ENCODE assay signal across 11 mouse cellular contexts in genomic region chr4:53832321-53832720, GRCm38 (mm10). TPM values are rescaled to one million over a fixed set of nuclear protein-coding genes. Genes with fewer than 3 reads are reported as not detected.
A peak's percentile ranks its signal among the peaks of the same experiment; 100 is the strongest.
DNase-seq lines count a peak whose midpoint lies in the region; ATAC-seq and TF ChIP-seq lines count a peak whose summit lies in the region.
"Had no signal": no experiment of that assay in that cellular context is flagged by ENCODE, and none has a peak within 500 bp of the region (broad histone marks: within the 10 kb centered on the region; RNA-seq: fewer than 3 reads in every experiment).

No protein-coding gene starts in this region.

- WGBS in intestine, embryonic 15.5 days: 58% methylated on average over 3 of the region's 3 CpGs
- 68% methylated on average over 3 of the region's 3 CpGs for WGBS in intestine, postnatal 0 days
- 15% methylated on average over 3 of the region's 3 CpGs for WGBS in heart, embryonic 11.5 days (ENCODE audit: insufficient replicate concordance)
- 25% methylated on average over 3 of the region's 3 CpGs for WGBS in lung, embryonic 14.5 days

- no peak for TF ChIP-seq POLR2A in CH12.LX (IDR thresholded peaks at IDR 0.05; ENCODE audit: low read depth, low read length)

- ATAC-seq in intestine, embryonic 15.5 days: peak; percentile 47; the same call in 1 of the 2 replicates
- ATAC-seq in intestine, postnatal 0 days: no peak
- ATAC-seq in heart, embryonic 11.5 days (replicated peaks; ENCODE audit: insufficient number of reproducible peaks, low FRiP score, low TSS enrichment): 0 out of 2 replicates have a peak, but pooled peaks have one; percentile 46
- peak; percentile 88 for ATAC-seq in lung, embryonic 14.5 days (ENCODE audit: insufficient read depth)

- in situ Hi-C loops in CH12.LX (cut with MboI; ENCODE audit: low pct_ligation_motif_present, low pct_unique_long_range_greater_than_20kb, low sequenced_read_pairs): loop anchor here (10.0 to 25.0 kb wide), 2 partner anchors 88 to 245 kb away; no protein-coding TSS in a partner anchor

- no peak for TF ChIP-seq CTCF in intestine, postnatal 0 days (IDR thresholded peaks at IDR 0.05; ENCODE audit: low read depth)
- TF ChIP-seq CTCF in CH12.LX (conservative IDR thresholded peaks at IDR 0.05 in 1 of 2, IDR thresholded peaks at IDR 0.05 in 1 of 2; ENCODE audit: low read depth in 2 of 2, low read length in 2 of 2): no peak
- no peak for TF ChIP-seq CTCF in lung, embryonic 14.5 days (IDR thresholded peaks at IDR 0.05; ENCODE audit: low read depth)

- TF ChIP-seq RAD21 in CH12.LX (IDR thresholded peaks at IDR 0.05; ENCODE audit: low read depth, low read length): no peak

- H3K4me1 ChIP-seq in intestine, embryonic 15.5 days (replicated peaks): no peaks in the 10 kb centered on the region
- 0 out of 2 replicates have a peak, but pooled peaks cover 4% of the 10 kb centered on the region for H3K4me1 ChIP-seq in intestine, postnatal 0 days (replicated peaks; ENCODE audit: control insufficient read depth, insufficient read depth, low read length)
- peaks cover 0 to 31% of the 10 kb centered on the region in 2 experiments; a peak in 3 of 4 replicates for H3K4me1 ChIP-seq in CH12.LX (ENCODE audit: control insufficient read depth in 1 of 2, insufficient read depth in 2 of 2)
- peaks cover 16% of the 10 kb centered on the region for H3K4me1 ChIP-seq in heart, embryonic 11.5 days (ENCODE audit: control insufficient read depth, insufficient read depth, low read length)
- no peaks in the 10 kb centered on the region for H3K4me1 ChIP-seq in lung, embryonic 14.5 days (ENCODE audit: insufficient read depth)
- H3K4me1 ChIP-seq: embryonic facial prominence, embryonic 15.5 days had no signal

- no peak for TF ChIP-seq EP300 in CH12.LX (IDR thresholded peaks at IDR 0.05; ENCODE audit: low read length)

- no peaks in the 10 kb centered on the region for H3K27me3 ChIP-seq in intestine, embryonic 15.5 days (replicated peaks)
- H3K27me3 ChIP-seq in intestine, postnatal 0 days (replicated peaks; ENCODE audit: control insufficient read depth, insufficient read depth, low read length): no peaks in the 10 kb centered on the region
- H3K27me3 ChIP-seq in CH12.LX (replicated peaks): no peaks in the 10 kb centered on the region
- no peaks in the 10 kb centered on the region for H3K27me3 ChIP-seq in heart, embryonic 11.5 days (ENCODE audit: control insufficient read depth, insufficient read depth, low read length)
- H3K27me3 ChIP-seq in lung, embryonic 14.5 days (ENCODE audit: insufficient read depth, low read length): no peaks in the 10 kb centered on the region
- H3K27me3 ChIP-seq: embryonic facial prominence, embryonic 15.5 days had no signal

- no peak overlapping the region for H3K9ac ChIP-seq in intestine, embryonic 15.5 days
- no peak overlapping the region for H3K9ac ChIP-seq in intestine, postnatal 0 days (ENCODE audit: low read depth, low read length)
- no peak overlapping the region for H3K9ac ChIP-seq in CH12.LX (ENCODE audit: insufficient read depth, low read depth)
- H3K9ac ChIP-seq in heart, embryonic 11.5 days (ENCODE audit: low read depth, low read length): no peak overlapping the region
- H3K9ac ChIP-seq in lung, embryonic 14.5 days: no peak overlapping the region
- H3K9ac ChIP-seq: embryonic facial prominence, embryonic 15.5 days had no signal

- no peaks in the 10 kb centered on the region for H3K9me3 ChIP-seq in intestine, embryonic 15.5 days
- no peaks in the 10 kb centered on the region for H3K9me3 ChIP-seq in intestine, postnatal 0 days (ENCODE audit: control insufficient read depth)
- no peaks in the 10 kb centered on the region for H3K9me3 ChIP-seq in CH12.LX (replicated peaks; ENCODE audit: low read length)
- H3K9me3 ChIP-seq in heart, embryonic 11.5 days (replicated peaks; ENCODE audit: control insufficient read depth, low read length): no peaks in the 10 kb centered on the region
- no peaks in the 10 kb centered on the region for H3K9me3 ChIP-seq in lung, embryonic 14.5 days (ENCODE audit: low read depth, low read length)
- H3K9me3 ChIP-seq: embryonic facial prominence, embryonic 15.5 days had no signal

- H3K4me3 ChIP-seq in intestine, embryonic 15.5 days (replicated peaks): no peak overlapping the region
- H3K4me3 ChIP-seq in intestine, postnatal 0 days (ENCODE audit: low read depth, low read length): no peak overlapping the region
- H3K4me3 ChIP-seq in CH12.LX (replicated peaks in 1 of 3; ENCODE audit: low read depth in 2 of 3, low read length in 2 of 3, poor library complexity in 1 of 3): no peak overlapping the region
- H3K4me3 ChIP-seq in heart, embryonic 11.5 days (ENCODE audit: low read depth, low read length): no peak overlapping the region
- no peak overlapping the region for H3K4me3 ChIP-seq in lung, embryonic 14.5 days (ENCODE audit: low read depth, low read length)
- H3K4me3 ChIP-seq: embryonic facial prominence, embryonic 15.5 days had no signal

- dilution Hi-C loops in CH12.LX (cut with MboI; ENCODE audit: extremely low pct_ligation_motif_present, extremely low pct_unique_long_range_greater_than_20kb, low sequenced_read_pairs): no loop called here

- no peak overlapping the region for H3K4me2 ChIP-seq in intestine, embryonic 15.5 days (replicated peaks)
- H3K4me2 ChIP-seq in intestine, postnatal 0 days (replicated peaks; ENCODE audit: low read depth): no peak overlapping the region
- no peak overlapping the region for H3K4me2 ChIP-seq in CH12.LX (ENCODE audit: insufficient read depth, low read depth, poor library complexity, severe bottlenecking)
- H3K4me2 ChIP-seq in heart, embryonic 11.5 days: no peak overlapping the region
- H3K4me2 ChIP-seq in lung, embryonic 14.5 days: no peak overlapping the region
- H3K4me2 ChIP-seq: embryonic facial prominence, embryonic 15.5 days had no signal

- DNase-seq in CH12.LX (ENCODE audit: extremely low read depth): peak; percentile 37
- peak; percentile 77 for DNase-seq in lung, embryonic 14.5 days
- no peak for DNase-seq in right cerebral cortex, postnatal 36 days (ENCODE audit: low spot score in 2 of 2)
- no peak for DNase-seq in left cerebral cortex, adult 9 months (ENCODE audit: low spot score in 2 of 2)
- DNase-seq in left cerebral cortex, postnatal 10 days (ENCODE audit: extremely low spot score in 1 of 2, low spot score in 2 of 2): no peak
- DNase-seq: adrenal gland, postnatal 25 days; thymus, adult 2 months had no signal

- intact Hi-C loops in left cerebral cortex, postnatal 10 days (cut with DNase I): no loop called here

- no peaks in the 10 kb centered on the region for H3K36me3 ChIP-seq in intestine, embryonic 15.5 days
- no peaks in the 10 kb centered on the region for H3K36me3 ChIP-seq in intestine, postnatal 0 days (ENCODE audit: control insufficient read depth, insufficient read depth)
- peaks cover 0 to 13% of the 10 kb centered on the region in 2 experiments for H3K36me3 ChIP-seq in CH12.LX (replicated peaks in 1 of 2; ENCODE audit: control insufficient read depth in 1 of 2, insufficient read depth in 1 of 2, low read length in 1 of 2)
- no peaks in the 10 kb centered on the region for H3K36me3 ChIP-seq in heart, embryonic 11.5 days (ENCODE audit: control insufficient read depth, insufficient read depth, low read length)
- H3K36me3 ChIP-seq in lung, embryonic 14.5 days (ENCODE audit: insufficient read depth): no peaks in the 10 kb centered on the region
- H3K36me3 ChIP-seq: embryonic facial prominence, embryonic 15.5 days had no signal

- no peaks in the 10 kb centered on the region for H3K79me2 ChIP-seq in CH12.LX (replicated peaks; ENCODE audit: control insufficient read depth, extremely low read depth, insufficient read depth, poor library complexity, severe bottlenecking)

- H3K27ac ChIP-seq in intestine, embryonic 15.5 days: no peak overlapping the region
- no peak overlapping the region for H3K27ac ChIP-seq in intestine, postnatal 0 days (ENCODE audit: low read depth, low read length)
- no peak overlapping the region for H3K27ac ChIP-seq in CH12.LX (ENCODE audit: insufficient read depth, low read depth)
- no peak overlapping the region for H3K27ac ChIP-seq in heart, embryonic 11.5 days (ENCODE audit: low read depth, low read length)
- H3K27ac ChIP-seq in lung, embryonic 14.5 days (ENCODE audit: low read depth): no peak overlapping the region
- H3K27ac ChIP-seq: embryonic facial prominence, embryonic 15.5 days had no signal

TF ChIP-seq in CH12.LX, 34 proteins besides CTCF, POLR2A, EP300 and RAD21 (continues in another document):
- TF ChIP-seq ETS1 (conservative IDR thresholded peaks at IDR 0.05; ENCODE audit: low read depth, low read length) (no peak), ZKSCAN1 (IDR thresholded peaks at IDR 0.05; ENCODE audit: borderline replicate concordance, low read depth, low read length) (no peak), BHLHE40 (IDR thresholded peaks at IDR 0.05; ENCODE audit: low read depth, low read length) (no peak), NRF1 (IDR thresholded peaks at IDR 0.05; ENCODE audit: low read depth, low read length) (no peak), PAX5 (IDR thresholded peaks at IDR 0.05; ENCODE audit: low read length) (no peak), TCF12 (IDR thresholded peaks at IDR 0.05; ENCODE audit: low read depth, low read length) (no peak), MYC (IDR thresholded peaks at IDR 0.05; ENCODE audit: low read depth, low read length) (no peak), UBTF (IDR thresholded peaks at IDR 0.05; ENCODE audit: low read depth, low read length) (no peak), MAX (IDR thresholded peaks at IDR 0.05; ENCODE audit: low read length) (no peak)

RNA-seq across cellular contexts. Expression of gene Tmem38b, which starts 6.5 kb away (rescaled TPM):
- 7.6 and 7.9 TPM in 2 replicates for polyA plus RNA-seq in intestine, embryonic 15.5 days (2015; fragmentation: Nextera tagmentation; extraction: Ambion mirVana)
- 10.9 and 14.3 TPM in 2 replicates for polyA plus RNA-seq in intestine, postnatal 0 days (2015; fragmentation: Nextera tagmentation; extraction: Ambion mirVana)
- total RNA-seq in CH12.LX (2012; rRNA removed): 5.4 and 5.9 TPM in 2 replicates
- 10.5 and 10.6 TPM in 2 replicates for total RNA-seq in CH12.LX (2014; rRNA removed)
- polyA plus RNA-seq in CH12.LX (2012; ENCODE audit: insufficient read length, low read depth): 9.7 and 10.8 TPM in 2 replicates
- 13.3 and 14.4 TPM in 2 replicates for polyA plus RNA-seq in heart, embryonic 11.5 days (2014; fragmentation: Nextera tagmentation; extraction: Ambion mirVana)
- 8.0 and 9.4 TPM in 2 replicates for polyA plus RNA-seq in lung, embryonic 14.5 days (2014; fragmentation: Nextera tagmentation; extraction: Ambion mirVana)
- 10 to 100 TPM; 10.7 to 13.6 TPM for total RNA-seq in left cerebral cortex, postnatal 10 days (2021)

RNA-seq across cellular contexts. Expression of gene Tal2, which starts 52.8 kb away (rescaled TPM):
- polyA plus RNA-seq in intestine, embryonic 15.5 days (2015; fragmentation: Nextera tagmentation; extraction: Ambion mirVana): 0.05 TPM in 1 of 2 replicates, not detected in the other
- 0.04 TPM in 1 of 2 replicates, not detected in the other for polyA plus RNA-seq in intestine, postnatal 0 days (2015; fragmentation: Nextera tagmentation; extraction: Ambion mirVana)
- total RNA-seq in CH12.LX (2012; rRNA removed) (0.04 TPM in 1 of 2 replicates, not detected in the other), CH12.LX (2014; rRNA removed) (0.09 TPM in 1 of 2 replicates, not detected in the other)
- polyA plus RNA-seq in CH12.LX (2012; ENCODE audit: insufficient read length, low read depth): not detected in 2 replicates
- polyA plus RNA-seq in heart, embryonic 11.5 days (2014; fragmentation: Nextera tagmentation; extraction: Ambion mirVana): 0.07 and 0.10 TPM in 2 replicates
- polyA plus RNA-seq in lung, embryonic 14.5 days (2014; fragmentation: Nextera tagmentation; extraction: Ambion mirVana): 0.22 and 0.28 TPM in 2 replicates
- total RNA-seq in left cerebral cortex, postnatal 10 days (2021): under 1 TPM in 1 of 2 experiments, not detected in 1; 0.11 TPM
- total RNA-seq: adrenal gland, postnatal 25 days had no signal

Comparison
In these comparisons a context has a peak if more than half of its experiments do, and no peak if none do; other contexts are left out.
1. DNase-seq: peak in CH12.LX (single experiment) and lung, embryonic 14.5 days (single experiment); none in right cerebral cortex, postnatal 36 days (0 of 2), left cerebral cortex, adult 9 months (0 of 2) and left cerebral cortex, postnatal 10 days (0 of 2).